Mouse (Mus musculus): Measurements from ENCODE around the gene Ece1.

- TF ChIP-seq NELFE (IDR thresholded peaks at IDR 0.05; ENCODE audit: low read depth, low read length) (no peak), POLR2A (IDR thresholded peaks at IDR 0.05; ENCODE audit: control insufficient read depth in 1 of 2, insufficient read depth in 1 of 2, low read depth in 1 of 2, low read length in 2 of 2, poor library complexity in 1 of 2) (no peak)
Observed at GRCm38 (mm10) chr4:138003909-138004610, 142.0 kb downstream of the Ece1 start.
